Mouse (Mus musculus) adrenal gland, adult 8-10 months (tissue): ENCODE measurements at regions not wholly inside any gene's neighbourhood (a gene's known extent, or its start where the extent isn't known, plus 50 kb on each side); places are given as distances from the start of the nearest gene placed in this dataset.

Experiments used
- DNase-seq: peaks from one replicate; pipeline ENCODE4 v3.0.0; 2022

DNA sequence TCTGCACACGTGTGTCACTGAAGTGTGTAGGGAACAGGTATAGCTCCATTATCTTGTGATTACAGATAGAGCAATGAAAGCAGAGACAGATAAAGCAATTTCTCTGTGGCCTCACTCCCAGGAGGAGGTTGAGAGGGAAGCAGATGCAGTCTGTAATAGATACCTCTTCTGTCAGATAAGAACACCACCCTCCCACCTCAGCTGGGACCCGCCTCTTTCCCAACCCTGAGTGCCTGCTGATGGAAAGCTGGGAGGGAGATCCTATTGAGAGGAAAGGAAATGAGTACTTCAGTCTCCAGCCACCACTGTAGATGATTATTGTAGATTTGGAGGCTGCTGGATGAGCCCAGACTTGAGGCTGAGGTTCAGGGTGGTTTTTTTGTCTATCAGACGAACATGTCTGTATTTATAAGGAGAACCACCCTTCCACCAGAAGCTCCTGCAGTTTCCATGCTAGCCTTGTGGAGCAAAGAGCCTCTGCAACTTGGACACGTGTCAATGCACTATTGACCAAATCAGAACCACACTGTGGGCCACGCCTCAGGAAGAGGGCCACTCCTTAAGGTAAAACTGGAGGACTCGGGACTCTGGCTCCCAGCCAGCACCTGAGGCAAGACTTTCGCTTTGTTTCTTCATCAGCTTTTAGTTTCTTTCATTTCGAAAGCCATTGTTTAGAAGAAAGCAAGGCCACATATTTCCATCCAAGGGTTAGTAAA, 55.3 kb upstream of the Plekha5 start:
- peak; percentile 4 for DNase-seq

DNA sequence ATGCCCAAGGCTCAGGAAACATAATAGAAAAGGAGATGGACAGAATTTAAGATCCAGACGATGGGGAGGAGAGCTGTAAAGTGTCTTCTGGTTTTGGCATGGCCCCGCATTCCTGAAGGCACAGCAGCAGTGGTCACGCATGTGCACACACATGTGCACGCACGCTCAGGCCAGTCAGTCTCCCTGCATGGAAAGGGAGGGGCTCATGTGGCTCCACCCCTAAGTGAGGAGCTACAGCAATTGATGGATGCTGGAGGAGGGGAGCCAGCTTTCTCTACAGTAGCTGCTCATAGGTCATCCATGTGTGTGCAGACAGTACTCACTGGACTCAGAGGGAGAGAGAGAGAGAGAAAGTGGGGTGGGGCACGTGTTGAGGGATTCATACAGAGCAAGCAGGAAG, 56.6 kb upstream of the Plekha5 start:
- DNase-seq = no peak

DNA sequence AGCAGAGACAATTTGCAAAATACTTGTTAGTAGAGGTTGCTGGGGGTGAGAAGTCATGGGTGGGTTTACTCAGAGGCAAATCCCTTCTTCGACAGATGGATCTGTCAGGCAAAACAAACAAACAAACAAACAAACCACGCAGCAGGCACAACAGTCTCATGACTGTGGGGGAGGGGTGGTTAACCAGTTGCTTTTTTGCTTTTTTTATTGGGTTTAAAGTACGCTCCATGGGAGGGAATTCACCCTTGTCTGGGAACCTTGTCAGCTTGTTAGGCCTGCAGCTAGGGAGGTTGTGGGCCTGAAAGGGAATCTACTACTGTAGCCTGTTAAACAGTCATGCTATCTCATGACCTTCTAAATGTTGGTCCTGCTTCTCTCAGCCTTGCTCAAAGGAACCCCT, 57.1 kb upstream of the Plekha5 start:
- no peak for DNase-seq

DNA sequence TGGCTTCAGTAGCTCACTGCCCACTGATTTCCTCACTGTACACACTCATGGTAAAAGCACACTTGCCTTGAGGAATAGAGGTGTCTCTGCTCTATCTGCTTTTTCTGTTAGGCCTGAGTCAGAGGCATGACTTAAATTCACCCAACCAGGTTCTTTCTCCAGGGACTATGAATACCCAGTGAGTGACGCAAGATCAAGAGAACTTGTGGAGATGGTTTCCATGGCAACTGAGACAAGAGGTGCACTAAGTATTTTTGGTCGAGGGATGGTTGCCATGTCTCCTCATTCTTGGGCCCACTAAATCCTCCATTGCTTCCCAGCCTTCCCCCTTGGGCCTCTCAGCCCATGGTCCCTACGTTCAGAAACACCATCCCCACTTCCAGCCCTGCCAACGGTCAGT, 62.9 kb upstream of the Plekha5 start:
- DNase-seq = no peak

DNA sequence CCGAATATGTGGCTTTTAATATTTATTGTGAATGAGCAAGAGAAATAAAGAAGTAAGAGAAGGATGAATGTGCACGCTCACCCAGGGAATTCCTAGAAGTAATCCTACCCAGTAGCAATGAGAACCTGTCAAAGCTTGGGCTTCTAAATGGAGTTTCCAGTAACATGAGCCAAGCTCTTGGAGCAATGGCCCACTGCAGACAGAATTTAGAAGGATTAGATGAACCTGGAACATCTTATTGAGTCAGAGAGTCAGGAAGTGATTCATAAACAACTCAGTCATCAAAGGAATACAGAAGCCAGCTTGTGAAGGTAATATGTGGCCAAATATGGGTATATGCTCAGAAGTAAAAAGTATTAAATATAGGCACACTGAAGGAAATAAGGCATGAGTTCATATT, 66.0 kb upstream of the Plekha5 start:
- no peak for DNase-seq

DNA sequence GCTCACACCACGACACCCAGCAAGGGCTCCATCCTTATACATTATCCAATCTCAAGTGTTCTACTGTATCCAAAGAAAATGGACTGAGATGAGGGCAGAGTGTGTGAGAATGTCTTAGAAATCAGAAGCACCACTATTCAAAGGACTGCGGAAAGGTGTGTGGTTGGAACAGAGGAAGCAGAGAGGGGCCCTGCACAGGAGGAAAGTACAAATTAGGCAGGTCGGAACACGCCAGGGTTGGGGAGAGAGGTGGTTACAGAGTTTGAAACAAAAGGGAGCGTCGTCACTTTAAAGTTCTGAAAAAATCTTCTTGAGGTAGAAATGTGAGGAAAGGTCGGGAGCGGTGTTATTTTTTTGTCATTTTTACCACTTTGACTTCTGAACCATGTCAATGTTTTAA, 66.6 kb upstream of the Plekha5 start:
- DNase-seq = no peak

DNA sequence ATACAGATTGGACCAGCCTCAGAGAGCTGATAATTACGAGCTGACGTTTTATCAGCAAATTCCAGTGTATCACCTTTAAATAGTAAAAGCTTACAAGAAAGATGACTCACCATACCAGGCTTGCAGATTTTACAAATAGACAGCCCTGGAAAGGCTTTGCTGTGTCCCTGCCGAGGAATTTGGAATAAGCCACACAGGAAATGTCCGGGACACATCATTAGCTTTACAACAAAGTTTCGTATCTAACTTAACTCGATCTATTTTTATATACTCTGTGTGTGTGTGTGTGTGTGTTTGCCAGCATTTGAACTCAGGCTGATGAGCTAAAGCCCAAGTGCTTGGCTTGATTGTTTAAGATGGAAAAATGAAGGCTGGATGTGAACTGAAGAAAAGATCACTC, 69.8 kb upstream of the Plekha5 start:
- DNase-seq = no peak

DNA sequence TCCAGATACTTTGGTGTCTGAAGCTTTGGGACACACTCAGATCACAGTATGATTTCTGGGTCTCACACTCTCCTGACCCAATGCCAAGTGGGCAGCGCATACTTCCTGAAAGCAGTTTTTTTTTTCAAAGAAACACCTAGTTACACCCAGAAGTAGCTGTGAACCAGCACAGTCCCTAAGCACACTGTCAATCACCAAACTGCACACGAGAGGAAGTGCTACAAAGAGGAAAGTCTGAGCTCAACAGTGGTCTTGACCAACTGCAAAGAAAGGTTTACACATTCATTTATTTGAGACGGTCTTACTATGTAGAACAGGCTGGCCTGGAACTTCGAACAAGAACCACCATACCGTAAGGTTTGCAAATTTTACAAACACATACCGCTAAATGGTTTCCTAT, 70.2 kb upstream of the Plekha5 start:
- no peak for DNase-seq

DNA sequence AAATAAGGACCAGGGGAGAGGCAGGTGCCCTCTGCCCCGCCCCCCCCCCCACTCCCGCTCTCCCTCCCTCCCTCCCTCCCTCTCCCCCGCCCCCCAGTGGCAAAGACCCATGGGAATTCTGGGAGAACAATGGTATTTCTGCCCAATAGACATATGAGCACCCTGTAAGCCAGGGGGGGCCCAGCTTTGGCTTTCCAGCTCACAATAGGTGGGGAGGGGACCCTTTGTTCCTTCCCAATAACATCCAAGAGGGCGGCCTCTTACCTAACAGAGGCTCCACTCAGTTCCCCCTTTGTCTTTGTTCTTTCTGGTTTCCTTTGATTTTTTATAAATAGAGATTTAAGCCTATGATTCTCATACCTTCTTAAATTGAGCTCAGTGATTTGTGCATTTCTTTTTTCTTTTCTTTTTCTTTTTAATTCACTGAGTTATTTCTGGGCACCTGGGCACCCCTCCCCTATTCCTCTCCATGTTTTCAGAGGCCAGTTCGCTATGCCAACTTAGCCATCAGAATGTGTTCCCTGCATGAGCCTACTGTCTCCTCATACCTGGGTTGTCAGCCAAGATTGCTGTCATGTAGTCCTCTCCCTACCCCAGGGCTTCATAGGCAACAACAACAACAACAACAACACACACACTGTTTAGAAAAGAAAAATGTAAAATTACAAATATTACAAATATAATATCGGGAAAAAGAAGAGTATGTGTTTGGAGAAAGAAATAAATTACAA, 72.3 kb upstream of the Plekha5 start:
- DNase-seq = no peak

DNA sequence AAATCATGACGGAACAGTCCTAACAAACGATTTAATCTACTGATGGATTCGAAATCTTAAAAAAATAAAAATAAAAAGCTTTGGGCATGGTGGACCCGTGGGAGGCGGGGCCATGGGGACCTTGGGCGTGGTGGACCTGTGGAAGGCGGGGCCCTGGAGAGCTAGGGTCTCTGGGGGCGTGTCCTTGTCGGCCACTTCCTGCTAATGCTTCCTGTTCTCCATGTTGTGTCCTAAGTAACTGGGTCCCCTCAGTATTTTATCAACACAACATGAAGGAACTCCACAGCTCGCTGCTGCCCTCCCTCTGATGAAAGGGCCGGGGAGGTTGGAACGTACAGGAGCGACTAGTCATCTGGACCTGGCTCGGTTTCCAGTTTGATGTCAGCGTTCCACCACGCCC, 75.3 kb upstream of the Plekha5 start:
- DNase-seq = no peak

DNA sequence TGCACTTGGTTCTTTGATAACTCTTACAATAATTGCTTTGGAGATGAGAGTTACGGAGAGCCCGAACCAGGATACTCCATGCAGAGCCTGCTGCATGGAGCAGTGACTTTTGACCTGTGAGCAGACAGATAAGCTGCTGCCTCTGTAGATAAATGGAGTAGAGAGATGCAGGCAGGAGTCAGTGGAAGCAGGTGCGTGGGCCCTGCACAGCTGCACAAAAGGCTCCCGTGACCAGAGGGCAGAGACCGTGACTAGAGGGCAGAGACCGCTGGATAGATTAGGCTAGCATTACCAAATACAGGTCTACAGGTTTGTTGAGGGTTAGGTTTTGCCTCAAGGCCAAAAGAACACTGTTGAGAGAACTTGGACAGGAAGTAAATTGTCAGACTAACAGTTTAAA, 76.9 kb upstream of the Plekha5 start:
- DNase-seq = no peak

DNA sequence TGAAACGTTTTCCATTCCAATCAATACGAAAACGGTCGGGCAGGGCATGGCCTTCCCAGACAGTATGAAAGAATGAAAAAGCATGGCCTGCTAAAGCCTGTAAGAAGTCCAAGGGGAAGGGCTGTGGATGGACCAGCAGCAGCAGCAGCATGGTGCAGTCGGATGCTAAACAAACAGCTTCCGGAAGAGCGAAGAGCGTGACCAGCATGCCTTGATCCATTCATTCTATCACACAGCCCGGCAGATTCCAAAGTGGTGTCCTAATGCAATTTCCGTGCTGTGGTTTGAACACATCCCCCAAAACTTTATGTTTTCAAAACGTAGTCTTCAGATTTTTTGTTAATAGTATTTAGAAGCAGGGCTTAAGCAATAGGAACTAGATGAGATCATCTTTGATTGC, 80.2 kb upstream of the Plekha5 start:
- no peak for DNase-seq

DNA sequence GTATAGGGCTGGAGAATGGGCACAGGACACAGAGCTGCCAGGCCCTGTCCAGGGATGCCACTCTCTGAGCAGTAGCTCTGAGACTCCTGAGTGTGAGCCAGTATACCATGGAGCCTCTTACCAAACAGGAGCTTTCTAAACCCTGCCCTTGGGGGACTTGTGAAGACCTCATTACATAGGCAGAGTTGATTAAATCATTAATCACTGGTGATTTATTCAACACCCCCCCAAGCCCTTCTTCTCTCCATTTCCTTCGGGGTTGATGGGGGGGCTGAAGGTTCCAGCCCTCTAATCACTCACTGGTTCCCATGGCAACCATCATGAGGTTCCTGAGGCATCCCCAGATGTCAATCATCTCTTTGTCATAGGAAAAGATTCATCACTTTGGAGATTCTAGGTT, 81.0 kb upstream of the Plekha5 start:
- no peak for DNase-seq

DNA sequence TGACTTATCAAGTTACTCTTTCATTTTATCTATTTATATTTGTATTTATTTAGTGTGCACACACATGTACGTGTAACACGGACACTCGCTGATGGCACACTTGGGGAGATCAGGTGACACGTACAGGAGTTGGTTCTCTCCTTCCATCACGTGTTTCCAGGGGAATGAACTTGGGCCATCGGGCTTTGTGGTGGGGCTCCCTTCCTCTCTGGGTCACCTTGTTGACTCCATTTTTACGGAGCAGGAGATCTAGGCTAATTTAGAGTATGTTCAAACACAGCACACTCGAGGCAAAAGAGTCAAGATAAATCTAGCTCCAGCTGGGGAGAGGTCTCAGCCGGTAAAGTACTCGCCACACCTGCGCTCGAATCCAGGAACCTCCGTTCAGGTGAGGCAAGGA, 84.1 kb upstream of the Plekha5 start:
- no peak for DNase-seq

DNA sequence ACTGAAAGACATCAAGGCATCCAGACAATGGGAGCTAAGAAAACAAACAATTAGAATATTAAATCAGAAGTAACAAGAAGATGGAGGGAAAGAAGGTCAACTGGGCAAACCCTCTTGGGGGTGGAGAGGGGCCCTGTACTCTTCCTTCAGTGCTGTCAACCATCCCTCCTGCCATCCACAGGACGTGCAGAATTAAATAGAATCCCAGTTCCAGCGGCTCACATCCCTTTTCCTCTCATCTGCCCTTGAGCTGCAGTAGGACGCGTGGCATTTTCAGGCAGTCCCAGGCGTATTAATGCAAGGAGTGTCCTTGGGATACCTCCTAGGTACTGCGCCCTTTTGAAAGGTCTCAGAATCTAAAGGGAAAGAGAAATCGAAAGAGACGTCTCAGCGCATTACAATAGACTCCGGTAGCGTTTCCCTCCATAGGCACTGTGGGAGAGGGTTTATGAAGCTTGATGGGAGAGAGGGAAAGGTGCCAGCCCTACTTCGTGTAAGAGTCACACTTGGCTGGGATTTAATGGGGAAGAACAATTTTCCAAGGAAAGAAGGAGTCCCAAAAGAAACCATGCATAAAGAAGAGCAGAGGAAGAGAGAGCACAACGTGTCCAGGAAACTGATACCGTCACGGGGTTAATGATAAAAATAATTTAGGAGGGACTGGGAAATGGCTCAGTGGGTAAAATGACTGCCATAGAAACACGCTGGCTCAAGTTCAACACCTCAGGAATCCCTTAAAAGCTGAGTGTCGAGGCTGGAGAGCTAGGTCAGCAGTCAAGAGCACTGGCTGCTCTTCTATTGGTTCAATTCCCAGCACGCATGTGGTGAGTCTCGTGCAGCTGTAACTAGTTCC, 85.7 kb upstream of the Plekha5 start:
- no peak for DNase-seq

DNA sequence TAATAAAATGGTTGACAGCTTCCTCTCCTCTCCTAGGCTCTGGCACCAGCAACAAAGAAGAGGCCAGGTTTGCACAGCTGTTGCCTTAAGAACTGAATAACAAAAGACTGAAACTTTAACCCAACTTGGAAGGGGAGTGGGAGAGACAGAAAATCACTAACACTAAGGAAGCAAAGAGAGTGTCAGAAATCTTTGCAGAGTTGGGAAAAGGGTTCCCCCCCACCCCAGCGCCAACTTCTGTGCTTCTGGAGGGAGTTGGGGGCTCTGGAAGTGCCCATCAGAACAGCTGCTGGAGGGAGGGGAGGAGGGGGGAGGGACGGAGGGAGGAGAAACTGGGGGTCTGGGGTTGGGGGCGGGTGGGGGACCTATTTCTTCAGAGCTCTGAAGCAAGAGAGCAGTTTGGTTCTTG, 86.8 kb upstream of the Plekha5 start:
- DNase-seq = no peak

DNA sequence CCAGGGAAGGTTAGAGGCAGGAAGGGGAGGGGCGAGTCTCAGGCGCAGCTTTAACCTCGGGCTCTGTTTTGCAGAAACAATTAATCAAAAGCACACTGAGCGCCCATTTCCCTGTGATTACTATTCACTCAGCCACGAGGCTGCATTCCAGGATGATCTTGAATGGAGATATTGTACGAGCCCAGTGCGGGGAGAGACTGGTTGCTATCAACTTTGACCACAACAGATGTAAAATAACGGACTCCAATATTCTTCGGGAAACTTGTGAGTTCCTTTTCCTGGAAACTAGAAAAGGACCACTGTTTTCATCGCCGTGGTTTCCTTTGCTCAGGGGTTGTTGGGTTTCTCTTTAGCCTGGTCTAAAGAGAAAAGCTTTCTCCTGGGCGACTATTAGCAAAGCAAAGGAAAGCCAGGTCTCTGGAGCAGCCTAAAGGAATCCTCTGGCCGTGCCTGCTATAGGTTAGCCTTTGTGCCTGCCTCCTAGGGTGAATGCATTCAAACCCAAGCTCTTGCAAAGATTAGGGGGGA, 87.4 kb upstream of the Plekha5 start:
- no peak for DNase-seq

DNA sequence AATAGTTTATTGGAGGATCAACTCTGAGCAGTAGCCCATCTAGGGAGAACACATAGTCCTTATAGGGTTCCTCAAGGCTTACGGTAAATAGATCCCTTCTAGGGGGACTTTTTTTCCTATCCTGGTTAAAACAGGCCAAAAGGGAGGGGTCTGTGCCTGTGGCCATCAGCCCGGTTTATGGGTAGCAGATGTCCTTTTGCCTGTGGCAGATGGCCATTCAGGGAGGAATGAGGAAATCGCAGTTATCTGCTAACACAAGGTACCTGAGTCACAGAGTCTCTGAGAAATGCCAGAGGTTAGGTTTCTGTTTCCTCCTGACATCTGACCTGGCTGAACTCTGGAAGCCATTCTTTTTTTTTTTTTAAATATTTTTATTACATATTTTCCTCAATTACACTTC, 90.5 kb upstream of the Plekha5 start:
- DNase-seq = no peak

DNA sequence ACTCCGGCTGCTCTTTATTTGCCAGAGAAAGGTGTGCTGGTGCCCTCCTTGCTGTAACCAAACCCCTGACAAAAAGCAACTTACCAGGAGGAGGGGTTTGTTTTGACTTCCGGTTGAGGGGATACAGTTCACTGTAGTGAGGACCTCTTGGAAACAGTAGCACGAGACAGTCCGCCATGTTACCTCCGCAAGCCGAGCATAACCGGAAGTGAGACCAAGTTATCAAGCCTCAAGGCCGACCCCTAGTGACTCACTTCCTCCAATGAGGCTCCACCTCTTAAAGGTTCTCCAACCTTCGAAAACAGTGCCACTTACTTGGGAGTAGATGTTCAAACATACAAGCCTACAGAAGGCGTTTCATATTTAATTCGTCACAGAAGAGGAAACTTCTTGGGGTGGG, 115.2 kb upstream of the Plekha5 start:
- no peak for DNase-seq

DNA sequence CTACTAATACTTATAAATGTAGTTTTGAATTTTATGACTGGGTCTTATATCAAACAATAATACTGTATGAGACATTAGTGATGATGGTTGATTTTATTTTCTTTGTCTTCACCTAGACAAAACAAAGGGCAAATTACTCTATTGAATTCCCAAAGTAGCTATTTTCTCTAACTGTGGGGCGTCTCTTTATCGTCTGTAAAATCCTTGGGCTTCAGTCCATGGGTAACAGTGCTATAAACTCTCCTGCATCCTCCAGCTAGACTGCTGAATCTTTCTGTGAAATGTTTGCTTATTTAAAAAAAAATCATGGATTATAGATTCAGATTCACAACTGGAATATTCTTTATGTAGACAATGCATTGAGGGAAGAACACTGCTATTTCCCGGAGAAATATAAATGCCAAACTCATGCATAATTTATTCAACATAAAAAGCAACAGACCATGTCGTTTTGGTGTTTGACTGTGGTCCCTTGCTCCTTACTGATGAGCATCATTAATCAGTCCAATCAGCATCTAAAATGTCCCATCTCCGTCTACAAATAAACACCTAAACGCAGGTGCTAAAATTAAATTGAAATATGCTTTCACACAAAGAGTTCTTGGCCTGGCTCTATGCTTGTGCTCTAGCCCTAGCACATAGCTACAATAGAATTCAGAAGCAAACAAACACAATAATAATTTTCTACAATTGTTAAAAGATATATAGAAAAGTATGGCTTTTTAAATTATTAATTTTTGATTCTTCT, 116.9 kb upstream of the Plekha5 start:
- no peak for DNase-seq

DNA sequence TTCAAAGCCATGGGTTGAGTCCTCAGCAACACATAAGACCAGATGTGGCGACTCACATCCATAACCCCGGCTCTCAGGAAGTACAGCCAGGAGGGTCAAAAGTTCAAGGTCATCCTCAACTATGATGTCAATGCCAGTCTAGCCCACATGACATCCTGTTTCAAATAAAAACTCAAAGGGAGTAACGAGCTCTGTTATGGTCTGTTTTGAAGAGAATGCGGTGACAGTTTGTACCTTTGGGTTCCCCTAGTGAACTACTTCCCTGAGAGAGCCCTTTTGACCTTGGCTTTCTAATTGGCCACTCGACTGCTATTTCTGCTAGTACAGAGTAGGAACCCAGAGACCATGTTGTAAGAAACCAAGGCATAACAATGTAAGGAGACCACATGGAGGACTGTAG, 119.7 kb upstream of the Plekha5 start:
- DNase-seq = no peak

DNA sequence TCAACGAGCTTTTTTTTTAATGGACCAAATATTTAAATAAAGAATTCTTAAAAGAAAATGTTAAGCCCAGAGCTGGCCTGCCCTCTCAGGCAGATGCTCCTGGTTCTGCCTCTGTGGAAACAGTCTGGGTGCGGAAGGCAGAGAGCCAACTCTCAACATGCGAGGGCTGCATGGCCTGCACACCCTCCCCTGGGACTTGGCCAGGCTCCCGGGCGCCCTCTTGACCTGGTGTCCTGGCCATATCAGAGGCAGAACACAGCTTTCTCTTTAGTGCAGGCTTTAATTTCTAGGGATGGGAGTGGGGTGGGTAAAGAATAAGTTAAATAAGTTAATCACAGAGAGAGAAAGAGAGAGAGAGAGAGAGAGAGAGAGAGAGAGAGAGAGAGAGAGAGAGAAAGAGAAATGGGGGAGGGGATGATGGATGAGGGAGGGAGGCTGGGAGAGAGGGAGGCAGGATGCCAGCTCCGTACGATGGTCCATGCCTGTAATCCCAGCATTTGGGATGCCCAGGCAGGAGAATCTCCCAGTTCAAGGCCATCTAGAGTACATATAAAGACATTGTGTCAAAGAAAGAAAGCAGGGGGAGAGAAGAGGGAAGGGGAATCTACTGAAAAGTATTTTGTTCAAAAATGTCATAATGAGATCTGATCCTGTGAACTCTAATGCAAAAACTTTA, 123.2 kb upstream of the Plekha5 start:
- DNase-seq = peak; percentile 36
